Mouse (Mus musculus): ENCODE data around the gene Psma7.

Gene Psma7

GRCm38 (mm10) chr2:180042256-180042857 is at the start of gene Psma7, which contains the start of gene Ss18l1:
Gene Psma7, minus strand, starts transcription at chr2:180042433.
Gene Ss18l1, plus strand, starts transcription at chr2:180042509.
- DNase-seq (ENCODE audit: low read depth, low spot score): peak; percentile 74

GRCm38 (mm10) chr2:180090285-180090684 is 48.1 kb upstream of the Psma7 start:
- DNase-seq (ENCODE audit: low read depth, low spot score): no peak

GRCm38 (mm10) chr2:180087472-180087871 is 45.2 kb upstream of the Psma7 start:
- DNase-seq (ENCODE audit: low read depth, low spot score): no peak

- DNase-seq (ENCODE audit: low read depth, low spot score): no peak
These were observed 44.4 kb upstream of the Psma7 start for GRCm38 (mm10) chr2:180086637-180087027.

GRCm38 (mm10) chr2:180085926-180086636 is 43.8 kb upstream of the Psma7 start:
- no peak for DNase-seq (ENCODE audit: low read depth, low spot score)

GRCm38 (mm10) chr2:180084565-180084964 is 42.3 kb upstream of the Psma7 start:
- no peak for DNase-seq (ENCODE audit: low read depth, low spot score)

- no peak for DNase-seq (ENCODE audit: low read depth, low spot score)
These were observed 40.8 kb upstream of the Psma7 start for GRCm38 (mm10) chr2:180083063-180083462.

GRCm38 (mm10) chr2:180080680-180081079 is 38.4 kb upstream of the Psma7 start:
- DNase-seq (ENCODE audit: low read depth, low spot score): no peak

- no peak for DNase-seq (ENCODE audit: low read depth, low spot score)
These were observed 35.4 kb upstream of the Psma7 start for GRCm38 (mm10) chr2:180077622-180078021.

- no peak for DNase-seq (ENCODE audit: low read depth, low spot score)
These were observed 30.7 kb upstream of the Psma7 start for GRCm38 (mm10) chr2:180072886-180073285.

- no peak for DNase-seq (ENCODE audit: low read depth, low spot score)
These were observed 29.4 kb upstream of the Psma7 start for GRCm38 (mm10) chr2:180071671-180072070.

GRCm38 (mm10) chr2:180070481-180071453 is 28.5 kb upstream of the Psma7 start, which contains the start of gene Mtg2:
Gene Mtg2, plus strand, starts transcription at chr2:180070588.
- peak; percentile 92 for DNase-seq (ENCODE audit: low read depth, low spot score)

- DNase-seq (ENCODE audit: low read depth, low spot score): no peak
These were observed 27.7 kb upstream of the Psma7 start for GRCm38 (mm10) chr2:180069770-180070480.

GRCm38 (mm10) chr2:180063338-180064131 is 21.3 kb upstream of the Psma7 start:
- DNase-seq (ENCODE audit: low read depth, low spot score): no peak

- no peak for DNase-seq (ENCODE audit: low read depth, low spot score)
These were observed 10.8 kb upstream of the Psma7 start for GRCm38 (mm10) chr2:180053001-180053400.

- DNase-seq (ENCODE audit: low read depth, low spot score): no peak
These were observed 9.9 kb upstream of the Psma7 start for GRCm38 (mm10) chr2:180051986-180052733.

GRCm38 (mm10) chr2:180050986-180051385 is 8.8 kb upstream of the Psma7 start:
- DNase-seq (ENCODE audit: low read depth, low spot score): peak; percentile 68

GRCm38 (mm10) chr2:180047980-180048635 is 5.9 kb upstream of the Psma7 start:
- no peak for DNase-seq (ENCODE audit: low read depth, low spot score)

GRCm38 (mm10) chr2:180047580-180047979 is 5.3 kb upstream of the Psma7 start:
- no peak for DNase-seq (ENCODE audit: low read depth, low spot score)

Data from skeletal muscle tissue, adult 2 months (tissue).